Mouse (Mus musculus) effector memory CD4-positive, alpha-beta T cell, adult 5 months (primary cell): ENCODE results near the gene Olfr553. TPM values are rescaled to one million over a fixed set of nuclear protein-coding genes. Genes with fewer than 3 reads are reported as not detected.

Experiments used
- polyA plus RNA-seq: library from polyadenylated mRNA; unstranded; fragments of 100-300 nt; shearing (Covaris generic); gene quantifications from one replicate; pipeline ENCODE4 v1.2.1, GENCODE M21; 2017

Gene Olfr553
- not detected for polyA plus RNA-seq

GRCm38 (mm10) chr7:102618118-102618517, at the start of gene Olfr553:
Gene Olfr553, minus strand, starts transcription at chr7:102618218.

GRCm38 (mm10) chr7:102664599-102664998, 46.6 kb upstream of the Olfr553 start, which contains the start of gene Olfr556:
Gene Olfr556, plus strand, starts transcription at chr7:102664899.

GRCm38 (mm10) chr7:102658523-102658922, 40.5 kb upstream of the Olfr553 start, which contains the start of gene Olfr555:
Gene Olfr555, plus strand, starts transcription at chr7:102658823.

GRCm38 (mm10) chr7:102638132-102638531, 20.1 kb upstream of the Olfr553 start, which contains the start of gene Olfr554:
Gene Olfr554, plus strand, starts transcription at chr7:102638432.

GRCm38 (mm10) chr7:102597378-102598031, 20.5 kb downstream of the Olfr553 start, which contains the start of gene Olfr552:
Gene Olfr552, plus strand, starts transcription at chr7:102597770.

GRCm38 (mm10) chr7:102591786-102592185, 26.2 kb downstream of the Olfr553 start, which contains the start of gene Olfr551:
Gene Olfr551, minus strand, starts transcription at chr7:102591886.

GRCm38 (mm10) chr7:102571142-102571541, 46.9 kb downstream of the Olfr553 start, which contains the start of gene Olfr550:
Gene Olfr550, plus strand, starts transcription at chr7:102571442.

GRCm38 (mm10) chr7:102564999-102565997, 52.7 kb downstream of the Olfr553 start, which contains the start of gene Trim21:
Gene Trim21, minus strand, starts transcription at chr7:102565486.

Other genes with a start within 250 kb of the Olfr553 start
- gene Rrm1, start 176.5 kb downstream of the Olfr553 start, polyA plus RNA-seq, result 50.3 TPM
- gene Olfr543, start 136.5 kb downstream of the Olfr553 start, polyA plus RNA-seq, result not detected
- gene Olfr544, start 129.9 kb downstream of the Olfr553 start, polyA plus RNA-seq, result 0.15 TPM
- not detected for gene Olfr545, start 118.6 kb downstream of the Olfr553 start, polyA plus RNA-seq
- gene Olfr547, start 83.5 kb downstream of the Olfr553 start, polyA plus RNA-seq, result not detected
- not detected for gene Olfr548-ps1, start 77.3 kb downstream of the Olfr553 start, polyA plus RNA-seq
- gene Olfr549, start 68.3 kb downstream of the Olfr553 start, polyA plus RNA-seq, result not detected
- gene Trim21, start 52.7 kb downstream of the Olfr553 start, polyA plus RNA-seq, result 20.7 TPM
- gene Olfr550, start 46.8 kb downstream of the Olfr553 start, polyA plus RNA-seq, result not detected
- gene Olfr551, start 26.3 kb downstream of the Olfr553 start, polyA plus RNA-seq, result 0.06 TPM
- gene Olfr552, start 20.4 kb downstream of the Olfr553 start, polyA plus RNA-seq, result not detected
- gene Olfr554, start 20.2 kb upstream of the Olfr553 start, polyA plus RNA-seq, result 0.52 TPM
- gene Olfr555, start 40.6 kb upstream of the Olfr553 start, polyA plus RNA-seq, result not detected
- gene Olfr556, start 46.7 kb upstream of the Olfr553 start, polyA plus RNA-seq, result not detected
- 7.1 TPM for gene Trim68, start 69.1 kb upstream of the Olfr553 start, polyA plus RNA-seq
- gene Olfr557, start 77.7 kb upstream of the Olfr553 start, polyA plus RNA-seq, result not detected
- not detected for gene Olfr558, start 84.0 kb upstream of the Olfr553 start, polyA plus RNA-seq
- not detected for gene Olfr33, start 100.9 kb upstream of the Olfr553 start, polyA plus RNA-seq
- not detected for gene Olfr559, start 109.3 kb upstream of the Olfr553 start, polyA plus RNA-seq
- not detected for gene Olfr560, start 141.1 kb upstream of the Olfr553 start, polyA plus RNA-seq
- gene Olfr78, start 141.3 kb upstream of the Olfr553 start, polyA plus RNA-seq, result not detected
- not detected for gene Olfr561, start 153.0 kb upstream of the Olfr553 start, polyA plus RNA-seq
- gene Olfr564, start 185.3 kb upstream of the Olfr553 start, polyA plus RNA-seq, result not detected
- not detected for gene Olfr566, start 240.5 kb upstream of the Olfr553 start, polyA plus RNA-seq